Mouse (Mus musculus) liver, adult (tissue): Measurements from ENCODE around the gene Itpkc.

Experiments
- GATA4 ChIP-seq: IDR thresholded peaks from 2 replicates; pipeline ENCODE4 v1.6.1; 2014; ENCODE audit warnings: mild to moderate bottlenecking, low read length; ENCODE audit not compliant: insufficient replicate concordance

Itpkc gene

GRCm38 (mm10) chr7:27165696-27166095 is 62.8 kb downstream of the Itpkc start:
- TF ChIP-seq GATA4: no peak

- no peak for TF ChIP-seq GATA4
Observed at GRCm38 (mm10) chr7:27165007-27165655, 63.3 kb downstream of the Itpkc start.

GRCm38 (mm10) chr7:27164112-27164947 is 64.1 kb downstream of the Itpkc start:
- no peak for TF ChIP-seq GATA4

GRCm38 (mm10) chr7:27163450-27163805 is 65.0 kb downstream of the Itpkc start:
- TF ChIP-seq GATA4: no peak

- TF ChIP-seq GATA4: no peak
Observed at GRCm38 (mm10) chr7:27162780-27163449, 65.5 kb downstream of the Itpkc start.

GRCm38 (mm10) chr7:27161744-27162143 is 66.7 kb downstream of the Itpkc start:
- TF ChIP-seq GATA4: no peak

- TF ChIP-seq GATA4: no peak
Observed at GRCm38 (mm10) chr7:27160921-27161320, 67.5 kb downstream of the Itpkc start.

GRCm38 (mm10) chr7:27159882-27160281 is 68.6 kb downstream of the Itpkc start:
- TF ChIP-seq GATA4: no peak

- TF ChIP-seq GATA4: no peak
Observed at GRCm38 (mm10) chr7:27159256-27159655, 69.2 kb downstream of the Itpkc start.

- TF ChIP-seq GATA4: no peak
Observed at GRCm38 (mm10) chr7:27158171-27158570, 70.3 kb downstream of the Itpkc start.
